Mouse (Mus musculus): ENCODE measurements around the gene H2al2c.
"Not testable (repeated sequence)": the region's sequence is repeated elsewhere in the genome, so short reads cannot be mapped to it uniquely, and the experiment has no call there.

The H2al2c gene

GRCm38 (mm10) chrY:2598799-2599198 lies at the start of gene H2al2c:
H2al2c (plus strand) TSS chrY:2599099.
- DNase-seq (ENCODE audit: low read depth) = not testable (repeated sequence)

Measured in induced T-regulatory cell, adult 2 months (primary cell).